Mouse (Mus musculus) stomach, adult 2 months (tissue): ENCODE results near the gene Mettl1. TPM values are rescaled to one million over a fixed set of nuclear protein-coding genes. Genes with fewer than 3 reads are reported as not detected.

Experiments used
- polyA plus RNA-seq: library from polyadenylated mRNA; depleted of rRNA; stranded (reverse); fragments of >200 nt; gene quantifications from 2 replicates; pipeline ENCODE4 v1.2.3, GENCODE M21; 2012; rRNA removed

Gene Mettl1
- polyA plus RNA-seq = 9.2 and 10.7 TPM in 2 replicates

GRCm38 (mm10) chr10:127041274-127041766 lies at the start of gene Mettl1, which contains the start of gene Eef1akmt3:
Gene Mettl1 (plus strand): TSS chr10:127041414.
Gene Eef1akmt3 (minus strand): TSS chr10:127041513.

DNA sequence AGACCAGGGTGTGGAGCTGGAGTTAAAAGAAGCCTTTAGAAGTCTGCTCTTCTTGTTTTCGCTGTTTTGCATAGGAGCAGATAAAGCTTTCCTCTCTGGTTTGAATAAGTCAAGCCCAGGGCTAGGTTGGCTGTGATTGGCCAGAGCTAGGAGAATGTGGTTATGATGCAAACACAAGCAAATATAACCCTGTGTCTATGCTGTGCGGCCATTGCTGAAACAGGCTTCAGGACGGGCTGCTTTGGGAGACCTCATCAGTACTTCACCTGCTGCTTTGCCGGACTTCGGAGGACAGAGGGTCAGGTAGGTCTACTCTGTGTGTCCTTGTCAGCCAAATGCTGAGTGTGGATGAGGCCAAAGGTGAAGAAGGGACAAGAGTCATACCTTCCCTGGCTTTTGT lies 40.7 kb upstream of the Mettl1 start, which contains the start of gene Avil:
Avil (plus strand) TSS at position 181 of the 400 bp plus-strand sequence.

GRCm38 (mm10) chr10:127030336-127031296 lies 10.6 kb upstream of the Mettl1 start, which contains the start of gene Tsfm:
Gene Tsfm (minus strand): TSS chr10:127030840.

GRCm38 (mm10) chr10:127047954-127048353 lies 6.7 kb downstream of the Mettl1 start, which contains the start of gene Cyp27b1:
Gene Cyp27b1 (plus strand): TSS chr10:127048250.

GRCm38 (mm10) chr10:127059968-127060916 lies 19.0 kb downstream of the Mettl1 start, which contains the start of gene March9:
Gene March9 (minus strand): TSS chr10:127060184.

GRCm38 (mm10) chr10:127063239-127063872 lies 22.1 kb downstream of the Mettl1 start, which contains the start of gene Cdk4:
Gene Cdk4 (plus strand): TSS chr10:127063534.

DNA sequence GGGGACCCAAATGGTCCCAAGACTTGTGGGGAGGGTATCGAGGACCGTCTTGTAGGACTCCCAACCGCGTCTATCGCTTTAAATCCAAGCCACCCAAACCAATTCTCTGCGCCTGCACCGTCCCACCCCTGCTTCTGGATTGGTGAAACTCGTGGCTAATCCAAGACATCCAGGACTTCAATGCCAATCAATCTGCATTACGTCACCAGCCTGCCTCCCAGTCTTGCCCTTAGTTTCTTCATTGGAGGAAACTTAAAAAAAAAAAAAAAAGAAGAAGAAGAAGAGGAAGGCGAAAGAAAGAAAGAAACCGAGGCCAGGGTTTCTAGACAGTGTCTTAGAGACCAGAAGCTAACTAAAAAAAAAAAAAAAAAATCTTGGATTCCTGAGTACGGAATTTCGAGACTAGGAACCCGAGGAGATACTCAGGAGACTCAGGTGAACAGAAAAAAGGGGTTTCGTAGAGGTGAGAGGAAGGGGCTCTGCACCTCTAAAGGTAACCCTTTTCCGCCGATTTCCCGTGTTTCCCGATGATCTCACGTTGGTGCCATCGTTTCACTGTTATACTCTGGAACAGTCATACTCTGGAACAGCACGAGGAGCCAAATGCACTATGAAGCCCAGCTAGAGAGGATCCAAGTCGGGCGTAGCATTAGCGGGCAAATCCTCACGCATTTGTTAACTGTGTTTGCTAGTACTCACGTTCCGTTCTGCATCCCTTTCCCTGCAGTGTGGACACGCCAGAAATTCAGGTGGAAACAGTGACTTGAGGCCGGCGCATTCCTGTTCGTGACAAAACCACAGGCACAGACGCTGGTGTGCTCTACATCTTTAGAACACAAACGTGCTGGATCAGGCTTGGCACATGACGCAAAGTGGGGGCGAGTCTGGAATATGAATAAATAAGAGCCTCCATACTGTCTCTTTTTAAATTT lies 29.2 kb downstream of the Mettl1 start, which contains the start of gene Tspan31:
Tspan31 (minus strand) TSS at position 75 of the 932 bp plus-strand sequence.

GRCm38 (mm10) chr10:127075080-127075479 lies 33.9 kb downstream of the Mettl1 start, which contains the start of gene Agap2:
Gene Agap2 (plus strand): TSS chr10:127075284.

Other genes with a start within 250 kb of the Mettl1 start
- 3.1 and 3.2 TPM in 2 replicates for gene Atp23, start 140.1 kb upstream of the Mettl1 start, polyA plus RNA-seq
- gene Ctdsp2, start 62.7 kb upstream of the Mettl1 start, polyA plus RNA-seq = 41.0 and 43.8 TPM in 2 replicates
- 17.5 and 21.4 TPM in 2 replicates for gene Avil, start 40.7 kb upstream of the Mettl1 start, polyA plus RNA-seq
- gene Tsfm, start 10.6 kb upstream of the Mettl1 start, polyA plus RNA-seq = 21.3 and 39.8 TPM in 2 replicates
- gene Eef1akmt3, start 99 bp downstream of the Mettl1 start, polyA plus RNA-seq = 1.1 and 1.4 TPM in 2 replicates
- 0.66 and 1.2 TPM in 2 replicates for gene Cyp27b1, start 6.8 kb downstream of the Mettl1 start, polyA plus RNA-seq
- 5.7 and 8.0 TPM in 2 replicates for gene March9, start 18.8 kb downstream of the Mettl1 start, polyA plus RNA-seq
- gene Cdk4, start 22.1 kb downstream of the Mettl1 start, polyA plus RNA-seq = 47.5 and 59.4 TPM in 2 replicates
- 22.0 and 25.4 TPM in 2 replicates for gene Tspan31, start 28.9 kb downstream of the Mettl1 start, polyA plus RNA-seq
- 2.3 and 3.5 TPM in 2 replicates for gene Agap2, start 33.9 kb downstream of the Mettl1 start, polyA plus RNA-seq
- gene Os9, start 79.7 kb downstream of the Mettl1 start, polyA plus RNA-seq = 44.9 and 55.6 TPM in 2 replicates
- 169 and 171 TPM in 2 replicates for gene B4galnt1, start 123.8 kb downstream of the Mettl1 start, polyA plus RNA-seq
- gene Slc26a10, start 139.2 kb downstream of the Mettl1 start, polyA plus RNA-seq = 0.96 and 2.6 TPM in 2 replicates
- gene Arhgef25, start 148.7 kb downstream of the Mettl1 start, polyA plus RNA-seq = 25.7 and 29.5 TPM in 2 replicates
- gene Dtx3, start 154.3 kb downstream of the Mettl1 start, polyA plus RNA-seq = 49.2 and 63.1 TPM in 2 replicates
- 16.3 and 17.7 TPM in 2 replicates for gene Pip4k2c, start 170.2 kb downstream of the Mettl1 start, polyA plus RNA-seq
- gene Kif5a, start 221.9 kb downstream of the Mettl1 start, polyA plus RNA-seq = 1.4 and 3.6 TPM in 2 replicates
- 108 and 112 TPM in 2 replicates for gene Dctn2, start 225.0 kb downstream of the Mettl1 start, polyA plus RNA-seq
- 35.2 and 37.4 TPM in 2 replicates for gene Mbd6, start 247.6 kb downstream of the Mettl1 start, polyA plus RNA-seq